Mouse (Mus musculus): ENCODE measurements around the gene Kcnh2. TPM values are rescaled to one million over a fixed set of nuclear protein-coding genes. Genes with fewer than 3 reads are reported as not detected.

The Kcnh2 gene
- total and polyA plus RNA-seq, 3 experiments = 59.3 to 121 (median 68.5) TPM

DNA sequence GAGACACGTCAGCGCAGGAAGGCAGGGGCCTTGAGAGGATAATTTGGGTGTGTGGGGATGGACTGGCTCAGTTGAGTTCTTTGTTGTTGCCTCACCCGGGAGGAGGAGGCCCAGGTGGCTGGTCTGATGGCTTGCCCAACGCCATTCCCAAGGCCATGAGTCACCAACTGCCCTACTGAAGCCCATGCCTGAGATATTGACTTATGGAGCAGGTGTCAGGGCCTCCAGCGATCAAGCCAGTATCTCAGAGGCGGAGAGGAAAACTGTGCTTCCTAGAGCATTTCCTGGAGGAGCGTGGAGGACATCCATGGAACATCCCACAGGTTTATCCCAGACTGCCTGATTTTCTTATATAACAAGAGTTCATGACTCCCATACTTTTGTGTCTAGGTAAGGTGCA, 41.3 kb upstream of the Kcnh2 start:
- Histone ChIP-seq H3K9ac (ENCODE audit: low read depth, low read length) (no peak overlapping the region), H3K4me3 (no peak overlapping the region), H3K27me3 (ENCODE audit: control insufficient read depth, insufficient read depth, low read length) (no peaks in the 10 kb centered on the region), H3K27ac (no peak overlapping the region; the same call in 1 of the 2 replicates), H3K79me2 (replicated peaks; ENCODE audit: control insufficient read depth, insufficient read depth, low read length) (no peaks in the 10 kb centered on the region), H3K4me1 (ENCODE audit: control insufficient read depth, insufficient read depth, low read length) (peaks cover 2% of the 10 kb centered on the region), H3K36me3 (ENCODE audit: control insufficient read depth, insufficient read depth, low read length) (no peaks in the 10 kb centered on the region)
- WGBS = 41% methylated on average over 7 of the region's 7 CpGs
- DNase-seq = no peak
- intact Hi-C loops (cut with DNase I) = loop anchor here (2.0 to 5.0 kb wide), 2 partner anchors 35 to 56 kb away; no protein-coding TSS in a partner anchor
- TF ChIP-seq POLR2A (IDR thresholded peaks at IDR 0.05; ENCODE audit: insufficient read depth, low read depth, low read length) (no peak), CTCF (IDR thresholded peaks at IDR 0.05) (no peak), EP300 (IDR thresholded peaks at IDR 0.05; ENCODE audit: insufficient read depth, low read depth, low read length) (no peak)

DNA sequence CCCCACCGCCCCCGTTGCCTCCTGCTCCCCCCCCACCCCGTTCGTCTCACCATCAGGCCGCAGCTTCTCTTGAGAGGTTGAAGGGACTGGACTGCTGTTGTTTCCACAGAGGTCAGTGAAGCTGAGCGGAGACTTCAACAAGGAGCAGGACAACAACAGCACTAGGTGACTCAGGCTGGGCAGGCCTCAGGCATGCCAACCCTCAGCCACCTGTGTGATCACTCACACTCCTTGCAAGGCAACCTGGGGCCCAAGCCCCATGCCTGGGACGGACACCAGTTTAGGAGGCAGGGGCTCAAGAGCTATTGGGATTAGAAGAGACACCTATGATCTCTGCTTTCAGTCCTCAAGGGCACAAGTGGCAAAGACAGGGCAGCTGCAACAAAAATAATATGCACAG, 40.5 kb upstream of the Kcnh2 start, which contains the start of gene Atg9b:
Gene Atg9b (minus strand): TSS at position 280 of the 400 bp plus-strand sequence.
- Histone ChIP-seq H3K27ac (no peak within 1 kb of the TSS; the same call in 1 of the 2 replicates), H3K79me2 (replicated peaks; ENCODE audit: control insufficient read depth, insufficient read depth, low read length) (no peaks in the 10 kb centered on the region), H3K27me3 (ENCODE audit: control insufficient read depth, insufficient read depth, low read length) (no peaks in the 10 kb centered on the region), H3K4me1 (ENCODE audit: control insufficient read depth, insufficient read depth, low read length) (peaks cover 4% of the 10 kb centered on the region), H3K36me3 (ENCODE audit: control insufficient read depth, insufficient read depth, low read length) (no peaks in the 10 kb centered on the region), H3K4me3 (no peak within 1 kb of the TSS), H3K9ac (ENCODE audit: low read depth, low read length) (no peak within 1 kb of the TSS)
- no peak for DNase-seq
- no peak for TF ChIP-seq POLR2A (IDR thresholded peaks at IDR 0.05; ENCODE audit: insufficient read depth, low read depth, low read length)
- TF ChIP-seq EP300 (IDR thresholded peaks at IDR 0.05; ENCODE audit: insufficient read depth, low read depth, low read length) = no peak
- no peak for TF ChIP-seq CTCF (IDR thresholded peaks at IDR 0.05)
- intact Hi-C loops (cut with DNase I) = loop anchor here (2.0 to 5.0 kb wide), 2 partner anchors 35 to 55 kb away; no protein-coding TSS in a partner anchor
- 90% methylated on average over 7 of the region's 7 CpGs for WGBS

DNA sequence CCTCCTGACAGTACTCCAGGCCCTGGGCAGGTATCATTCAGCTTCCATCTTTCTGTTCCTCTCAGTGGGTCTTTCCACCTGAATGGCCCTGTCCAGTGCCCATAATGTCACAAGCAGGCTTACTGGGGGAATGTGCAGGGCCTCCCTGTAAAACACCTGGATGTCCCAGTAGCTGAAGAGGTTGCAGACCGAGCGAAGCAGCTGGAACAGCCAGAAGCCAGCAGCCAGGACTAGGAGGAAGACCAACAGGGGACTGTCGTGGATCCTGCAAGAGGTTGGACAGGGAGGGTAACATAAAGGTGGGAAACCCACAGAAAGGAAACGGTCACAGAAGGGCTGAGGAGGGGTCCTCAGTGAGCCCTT, 38.2 kb upstream of the Kcnh2 start:
- Histone ChIP-seq H3K4me1 (ENCODE audit: control insufficient read depth, insufficient read depth, low read length) (peaks cover 8% of the 10 kb centered on the region), H3K4me3 (no peak overlapping the region), H3K9ac (ENCODE audit: low read depth, low read length) (no peak overlapping the region), H3K27ac (no peak overlapping the region; the same call in 1 of the 2 replicates), H3K79me2 (replicated peaks; ENCODE audit: control insufficient read depth, insufficient read depth, low read length) (no peaks in the 10 kb centered on the region), H3K27me3 (ENCODE audit: control insufficient read depth, insufficient read depth, low read length) (no peaks in the 10 kb centered on the region), H3K36me3 (ENCODE audit: control insufficient read depth, insufficient read depth, low read length) (no peaks in the 10 kb centered on the region)
- intact Hi-C loops (cut with DNase I) = loop anchor here (5.0 kb wide), 1 partner anchor 32 kb away; no protein-coding TSS in a partner anchor
- DNase-seq = no peak
- WGBS = 88% methylated on average over 4 of the region's 4 CpGs
- TF ChIP-seq POLR2A (IDR thresholded peaks at IDR 0.05; ENCODE audit: insufficient read depth, low read depth, low read length) (no peak), CTCF (IDR thresholded peaks at IDR 0.05) (no peak), EP300 (IDR thresholded peaks at IDR 0.05; ENCODE audit: insufficient read depth, low read depth, low read length) (no peak)

DNA sequence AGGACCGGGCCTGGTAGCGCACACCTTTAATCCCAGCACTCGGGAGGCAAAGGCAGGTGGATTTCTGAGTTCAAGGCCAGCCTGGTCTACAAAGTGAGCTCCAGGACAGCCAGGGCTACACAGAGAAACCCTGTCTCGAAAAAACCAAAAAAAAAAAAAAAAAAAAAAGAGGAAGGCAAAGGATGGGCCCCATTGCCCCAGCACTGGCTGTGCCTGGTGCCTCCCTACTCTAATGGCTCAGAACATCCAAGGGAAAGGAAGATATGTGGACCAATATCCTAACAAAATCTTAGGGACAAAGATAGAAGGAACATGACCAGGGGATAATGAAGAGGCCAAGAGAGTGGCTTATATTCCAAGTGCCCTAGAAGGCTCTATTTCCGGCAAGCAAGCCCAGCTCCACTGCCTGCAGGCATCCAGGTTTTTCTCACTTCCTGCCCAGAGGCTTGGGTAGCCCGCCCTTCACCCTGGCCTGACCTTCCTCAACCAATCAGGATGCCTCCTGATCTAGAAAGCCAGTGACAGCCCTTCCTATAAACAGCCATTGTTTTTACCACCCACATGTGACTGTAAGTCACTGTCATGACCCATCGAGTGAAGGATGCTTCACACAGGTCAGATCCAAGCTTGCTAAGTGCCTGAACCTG, 37.7 kb upstream of the Kcnh2 start:
- H3K27ac ChIP-seq = no peak overlapping the region; the same call in 1 of the 2 replicates

DNA sequence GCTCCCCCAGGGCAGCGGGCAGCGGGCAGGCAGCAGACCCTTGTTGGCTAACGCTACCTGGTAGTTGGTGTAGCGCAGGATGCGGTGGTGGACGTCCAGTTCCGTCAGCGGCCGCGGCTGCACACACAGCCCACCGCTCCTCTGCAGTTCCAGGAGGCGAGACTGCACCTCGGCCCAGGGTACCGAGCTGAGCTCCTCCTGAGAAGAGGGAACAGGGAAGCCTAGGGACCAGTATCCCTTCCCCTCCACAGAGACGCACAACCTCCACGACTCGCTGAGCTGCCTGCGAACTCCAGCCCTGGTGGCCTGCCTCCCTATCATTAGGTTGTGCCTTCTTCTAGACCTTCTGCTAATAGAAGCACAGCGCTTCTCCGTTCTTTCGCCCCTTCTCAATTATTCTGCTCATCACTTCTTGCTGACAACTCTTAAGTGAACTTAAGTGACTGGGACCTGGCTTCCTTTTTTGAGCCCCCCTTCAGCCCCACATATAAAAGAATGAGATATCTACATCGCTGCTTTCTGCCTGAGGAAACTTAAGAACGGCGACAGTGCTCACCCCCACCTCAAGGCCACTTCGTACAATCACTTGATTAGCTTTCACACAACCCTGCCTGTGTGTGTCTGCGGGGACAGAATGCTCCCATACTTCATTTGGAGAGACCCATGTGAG, 37.0 kb upstream of the Kcnh2 start:
- Histone ChIP-seq H3K4me1 (ENCODE audit: control insufficient read depth, insufficient read depth, low read length) (peaks cover 13% of the 10 kb centered on the region), H3K27me3 (ENCODE audit: control insufficient read depth, insufficient read depth, low read length) (no peaks in the 10 kb centered on the region), H3K79me2 (replicated peaks; ENCODE audit: control insufficient read depth, insufficient read depth, low read length) (no peaks in the 10 kb centered on the region), H3K36me3 (ENCODE audit: control insufficient read depth, insufficient read depth, low read length) (peaks cover 5% of the 10 kb centered on the region; the same call in 1 of the 2 replicates), H3K27ac (peak overlapping the region; percentile 54), H3K4me3 (peak overlapping the region; percentile 58), H3K9ac (ENCODE audit: low read depth, low read length) (peak overlapping the region; percentile 62)
- intact Hi-C loops (cut with DNase I) = no loop called here
- 38% methylated on average over 26 of the region's 26 CpGs for WGBS
- TF ChIP-seq EP300 (IDR thresholded peaks at IDR 0.05; ENCODE audit: insufficient read depth, low read depth, low read length) (no peak), CTCF (IDR thresholded peaks at IDR 0.05) (no peak), POLR2A (IDR thresholded peaks at IDR 0.05; ENCODE audit: insufficient read depth, low read depth, low read length) (no peak)
- no peak for DNase-seq

More for the DNA sequence above, 37.7 kb upstream of the Kcnh2 start:
- WGBS = 58% methylated on average over 7 of the region's 7 CpGs
- intact Hi-C loops (cut with DNase I) = no loop called here
- Histone ChIP-seq H3K4me3 (no peak overlapping the region), H3K79me2 (replicated peaks; ENCODE audit: control insufficient read depth, insufficient read depth, low read length) (no peaks in the 10 kb centered on the region), H3K4me1 (ENCODE audit: control insufficient read depth, insufficient read depth, low read length) (peaks cover 8% of the 10 kb centered on the region), H3K36me3 (ENCODE audit: control insufficient read depth, insufficient read depth, low read length) (peaks cover under 1% of the 10 kb centered on the region; the same call in 1 of the 2 replicates), H3K27me3 (ENCODE audit: control insufficient read depth, insufficient read depth, low read length) (no peaks in the 10 kb centered on the region), H3K9ac (ENCODE audit: low read depth, low read length) (no peak overlapping the region)
- DNase-seq = no peak
- TF ChIP-seq CTCF (IDR thresholded peaks at IDR 0.05) (no peak), POLR2A (IDR thresholded peaks at IDR 0.05; ENCODE audit: insufficient read depth, low read depth, low read length) (0 out of 2 replicates have a peak, but pooled peaks have one; percentile 13)
